Mouse (Mus musculus) cerebellum, adult 2 months (tissue): ENCODE data around the gene 2810459M11Rik. TPM values are rescaled to one million over a fixed set of nuclear protein-coding genes. Genes with fewer than 3 reads are reported as not detected.

ENCODE experiments used
- DNase-seq, 2 experiments: peaks; one replicate each; pipeline ENCODE4 v3.0.0; 2021
- H3K27ac ChIP-seq: fragments of 200-500 bp; 2 replicates; pipeline ENCODE4 v1.5.1; 2012; ENCODE audit warnings: low read length, control low read depth, inconsistent platforms; ENCODE audit not compliant: insufficient read depth
- H3K27me3 ChIP-seq: fragments of 200-500 bp; 2 replicates; pipeline ENCODE4 v1.6.1; 2012; ENCODE audit warnings: inconsistent platforms, mild to moderate bottlenecking, low read length, moderate library complexity; ENCODE audit not compliant: control insufficient read depth, insufficient read depth
- H3K4me1 ChIP-seq: fragments of 200-500 bp; 2 replicates; pipeline ENCODE4 v1.6.1; 2011; ENCODE audit warnings: low read length; ENCODE audit not compliant: control insufficient read depth, insufficient read depth
- H3K4me3 ChIP-seq: fragments of 200-500 bp; replicated peaks from 2 replicates; pipeline ENCODE3; 2011; ENCODE audit warnings: mild to moderate bottlenecking, low read depth, low read length, control low read depth; ENCODE audit not compliant: insufficient read depth
- CTCF ChIP-seq: fragments of 200-500 bp; IDR thresholded peaks from 2 replicates; pipeline ENCODE4 v1.5.1; 2011; ENCODE audit warnings: low read depth, mild to moderate bottlenecking, control low read depth, low read length, moderate library complexity, borderline replicate concordance; ENCODE audit not compliant: insufficient read depth
- POLR2A ChIP-seq: fragments of 200-500 bp; IDR thresholded peaks from 2 replicates; pipeline ENCODE4 v1.6.1; 2011; ENCODE audit warnings: low read length, control low read depth, borderline replicate concordance; ENCODE audit not compliant: insufficient read depth
- WGBS: fragments of 180-500 bp; shearing (Covaris S2); methylation state at CpG from one replicate; pipeline ENCODE4 v1.1.7; 2018; 5-methylcytosine and 5-hydroxymethylcytosine counted together
- polyA plus RNA-seq: library from polyadenylated mRNA; depleted of rRNA; stranded (reverse); fragments of >200 nt; gene quantifications from 2 replicates; pipeline ENCODE4 v1.2.3, GENCODE M21; 2012

The 2810459M11Rik gene
- polyA plus RNA-seq, 1 experiment: 6.9 TPM

- Histone ChIP-seq H3K27ac (no peak overlapping the region), H3K4me1 (no peaks in the 10 kb centered on the region), H3K4me3 (no peak overlapping the region), H3K27me3 (peaks cover 2% of the 10 kb centered on the region; the same call in 1 of the 2 replicates)
- 83% methylated on average over 4 of the region's 4 CpGs for WGBS
- DNase-seq: no peak
- TF ChIP-seq POLR2A (no peak), CTCF (no peak)
Measured at GRCm38 (mm10) chr1:86045056-86045455, 607 bp upstream of the 2810459M11Rik start.

- no peak for DNase-seq
- Histone ChIP-seq H3K27me3 (peaks cover 2% of the 10 kb centered on the region; the same call in 1 of the 2 replicates), H3K4me3 (no peak overlapping the region), H3K27ac (no peak overlapping the region), H3K4me1 (no peaks in the 10 kb centered on the region)
- 44% methylated on average over 24 of the region's 24 CpGs for WGBS
- TF ChIP-seq CTCF: no peak
Measured at GRCm38 (mm10) chr1:86046833-86047563, 1.3 kb downstream of the 2810459M11Rik start.

GRCm38 (mm10) chr1:86048231-86048630 is 2.6 kb downstream of the 2810459M11Rik start:
- H3K27ac ChIP-seq: no peak overlapping the region
- 93% methylated on average over 4 of the region's 4 CpGs for WGBS

DNA sequence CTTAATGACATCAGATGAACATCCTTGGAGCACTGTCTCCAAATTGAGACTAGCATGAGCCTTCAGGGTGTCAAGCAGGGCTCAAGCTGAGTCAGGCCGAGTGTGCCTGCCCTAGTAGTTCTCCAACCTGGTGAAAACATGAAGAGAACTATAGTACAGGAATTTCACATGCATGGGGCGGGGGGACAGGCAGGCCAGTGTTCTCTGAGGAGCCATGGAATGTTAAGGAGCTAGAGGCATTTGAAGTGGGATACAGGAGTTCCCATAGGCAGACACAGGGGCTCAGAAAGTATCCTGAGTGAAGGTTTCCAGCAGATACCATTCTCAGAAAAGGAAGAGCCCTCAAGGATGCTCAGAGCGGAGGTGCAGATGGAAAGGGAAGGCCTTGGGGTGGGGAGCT is 3.1 kb downstream of the 2810459M11Rik start:
- no peak for TF ChIP-seq POLR2A
- TF ChIP-seq CTCF: no peak
- peaks cover 8% of the 10 kb centered on the region for H3K4me1 ChIP-seq
- 93% methylated on average over 3 of the region's 3 CpGs for WGBS
- no peak for DNase-seq
- H3K27me3 ChIP-seq: peaks cover 2% of the 10 kb centered on the region; the same call in 1 of the 2 replicates
- H3K27ac ChIP-seq: no peak overlapping the region
- no peak overlapping the region for H3K4me3 ChIP-seq

More at GRCm38 (mm10) chr1:86048231-86048630, 2.6 kb downstream of the 2810459M11Rik start:
- Histone ChIP-seq H3K4me3 (no peak overlapping the region), H3K27me3 (peaks cover 2% of the 10 kb centered on the region; the same call in 1 of the 2 replicates), H3K4me1 (peaks cover 5% of the 10 kb centered on the region)
- no peak for TF ChIP-seq POLR2A
- no peak for TF ChIP-seq CTCF
- no peak for DNase-seq

- Histone ChIP-seq H3K4me1 (peaks cover 8% of the 10 kb centered on the region), H3K27me3 (no peaks in the 10 kb centered on the region), H3K4me3 (no peak overlapping the region), H3K27ac (no peak overlapping the region)
- TF ChIP-seq CTCF (no peak), POLR2A (no peak)
- DNase-seq: peak; percentile 85 to 86
- WGBS: 11% methylated on average over 12 of the region's 12 CpGs
Measured at GRCm38 (mm10) chr1:86053198-86053921, 7.7 kb downstream of the 2810459M11Rik start.

DNA sequence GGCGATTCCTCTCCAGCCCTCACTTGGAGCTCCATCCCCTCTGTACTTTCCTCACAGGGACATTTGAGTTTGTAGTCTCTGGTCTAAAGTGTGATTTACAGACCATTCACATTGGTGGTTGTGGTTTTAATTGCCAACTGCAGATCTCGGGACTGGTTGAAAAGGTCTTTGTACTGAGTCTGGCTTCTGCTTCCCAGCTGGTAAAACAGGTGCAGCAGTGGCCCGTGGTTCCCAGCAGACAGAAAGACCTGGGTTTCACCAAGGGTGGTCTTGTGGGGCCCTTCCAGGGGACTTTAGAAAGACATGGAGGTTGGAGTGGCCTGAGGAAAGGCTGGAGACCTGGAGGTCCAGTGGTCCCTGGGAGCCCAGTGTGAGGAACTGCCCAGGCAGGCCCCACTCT is 9.3 kb downstream of the 2810459M11Rik start:
- TF ChIP-seq POLR2A (no peak), CTCF (no peak)
- WGBS: 65% methylated on average over 3 of the region's 3 CpGs
- Histone ChIP-seq H3K27ac (no peak overlapping the region), H3K4me1 (peaks cover 8% of the 10 kb centered on the region), H3K4me3 (no peak overlapping the region), H3K27me3 (no peaks in the 10 kb centered on the region)
- no peak for DNase-seq

GRCm38 (mm10) chr1:86056284-86056683 is 10.6 kb downstream of the 2810459M11Rik start:
- peaks cover 8% of the 10 kb centered on the region for H3K4me1 ChIP-seq
- TF ChIP-seq POLR2A (no peak), CTCF (no peak)
- WGBS: 95% methylated on average over 4 of the region's 4 CpGs
- H3K27ac ChIP-seq: no peak overlapping the region
- no peaks in the 10 kb centered on the region for H3K27me3 ChIP-seq
- H3K4me3 ChIP-seq: no peak overlapping the region
- DNase-seq: no peak
